Mouse (Mus musculus): Measurements from ENCODE around the gene Asic2. TPM values are rescaled to one million over a fixed set of nuclear protein-coding genes. Genes with fewer than 3 reads are reported as not detected.
"Not testable (repeated sequence)": the region's sequence is repeated elsewhere in the genome, so short reads cannot be mapped to it uniquely, and the experiment has no call there.

The Asic2 gene
- polyA plus RNA-seq, 1 experiment, result 1.2 TPM

- DNase-seq (ENCODE audit: low spot score), result no peak
These were observed 521.9 kb downstream of the Asic2 start for GRCm38 (mm10) chr11:81446347-81446746.

GRCm38 (mm10) chr11:81426857-81427256 lies 541.4 kb downstream of the Asic2 start:
- no peak for DNase-seq (ENCODE audit: low spot score)

GRCm38 (mm10) chr11:81419112-81419511 lies 549.1 kb downstream of the Asic2 start:
- no peak for DNase-seq (ENCODE audit: low spot score)

GRCm38 (mm10) chr11:81418027-81418426 lies 550.2 kb downstream of the Asic2 start:
- no peak for DNase-seq (ENCODE audit: low spot score)

- DNase-seq (ENCODE audit: low spot score), result no peak
These were observed 551.9 kb downstream of the Asic2 start for GRCm38 (mm10) chr11:81416319-81416718.

- DNase-seq (ENCODE audit: low spot score), result no peak
These were observed 553.7 kb downstream of the Asic2 start for GRCm38 (mm10) chr11:81414596-81414995.

GRCm38 (mm10) chr11:81411251-81411650 lies 557.0 kb downstream of the Asic2 start:
- DNase-seq (ENCODE audit: low spot score), result no peak

GRCm38 (mm10) chr11:81405951-81406350 lies 562.3 kb downstream of the Asic2 start:
- DNase-seq (ENCODE audit: low spot score), result no peak

- no peak for DNase-seq (ENCODE audit: low spot score)
These were observed 566.0 kb downstream of the Asic2 start for GRCm38 (mm10) chr11:81402263-81402662.

- DNase-seq (ENCODE audit: low spot score), result no peak
These were observed 575.4 kb downstream of the Asic2 start for GRCm38 (mm10) chr11:81392855-81393254.

- DNase-seq (ENCODE audit: low spot score), result no peak
These were observed 582.1 kb downstream of the Asic2 start for GRCm38 (mm10) chr11:81386185-81386584.

GRCm38 (mm10) chr11:81385547-81385946 lies 582.7 kb downstream of the Asic2 start:
- DNase-seq (ENCODE audit: low spot score), result no peak

GRCm38 (mm10) chr11:81374841-81375240 lies 593.4 kb downstream of the Asic2 start:
- no peak for DNase-seq (ENCODE audit: low spot score)

GRCm38 (mm10) chr11:81374003-81374710 lies 594.1 kb downstream of the Asic2 start:
- no peak for DNase-seq (ENCODE audit: low spot score)

- no peak for DNase-seq (ENCODE audit: low spot score)
These were observed 596.7 kb downstream of the Asic2 start for GRCm38 (mm10) chr11:81371545-81371944.

GRCm38 (mm10) chr11:81370426-81370810 lies 597.8 kb downstream of the Asic2 start:
- no peak for DNase-seq (ENCODE audit: low spot score)

GRCm38 (mm10) chr11:81369497-81370425 lies 598.5 kb downstream of the Asic2 start:
- DNase-seq (ENCODE audit: low spot score), result no peak

- no peak for DNase-seq (ENCODE audit: low spot score)
These were observed 603.8 kb downstream of the Asic2 start for GRCm38 (mm10) chr11:81364442-81364841.

GRCm38 (mm10) chr11:81362461-81362860 lies 605.8 kb downstream of the Asic2 start:
- no peak for DNase-seq (ENCODE audit: low spot score)

GRCm38 (mm10) chr11:81361040-81361439 lies 607.2 kb downstream of the Asic2 start:
- no peak for DNase-seq (ENCODE audit: low spot score)

GRCm38 (mm10) chr11:81350498-81350897 lies 617.8 kb downstream of the Asic2 start:
- not testable (repeated sequence) for DNase-seq (ENCODE audit: low spot score)

- DNase-seq (ENCODE audit: low spot score), result no peak
These were observed 636.3 kb downstream of the Asic2 start for GRCm38 (mm10) chr11:81331977-81332376.

- DNase-seq (ENCODE audit: low spot score), result no peak
These were observed 637.3 kb downstream of the Asic2 start for GRCm38 (mm10) chr11:81330982-81331381.

Data from urinary bladder, adult 2 months (tissue).